Mouse (Mus musculus) liver, embryonic 13.5 days (tissue): Measurements from ENCODE around the gene Trak1. TPM values are rescaled to one million over a fixed set of nuclear protein-coding genes. Genes with fewer than 3 reads are reported as not detected.

ENCODE experiments used
- ATAC-seq: fragments of 200-750 bp; cut with Nextera tagmentation; 2 replicates; pipeline ENCODE4 v1.8.0; 2017; ENCODE audit warnings: low read depth, mild to moderate bottlenecking, moderate number of reproducible peaks, moderate library complexity
- DNase-seq: peaks from one replicate; pipeline ENCODE4 v3.0.0; 2022
- H3K27ac ChIP-seq: fragments of 300-500 bp; sonication (generic); 2 replicates; pipeline ENCODE4 v1.5.1; 2015; ENCODE audit warnings: moderate library complexity, mild to moderate bottlenecking, inconsistent platforms
- H3K27me3 ChIP-seq: fragments of 300-500 bp; sonication (generic); 2 replicates; pipeline ENCODE4 v1.6.1; 2015; ENCODE audit warnings: mild to moderate bottlenecking, inconsistent platforms
- H3K36me3 ChIP-seq: fragments of 300-500 bp; sonication (generic); 2 replicates; pipeline ENCODE4 v1.6.1; 2015; ENCODE audit warnings: mild to moderate bottlenecking, inconsistent platforms
- H3K4me1 ChIP-seq: fragments of 300-500 bp; sonication (generic); replicated peaks from 2 replicates; pipeline ENCODE4 v1.6.1; 2015; ENCODE audit warnings: inconsistent platforms
- H3K4me2 ChIP-seq: fragments of 300-500 bp; sonication (generic); 2 replicates; pipeline ENCODE4 v1.6.1; 2015; ENCODE audit warnings: inconsistent platforms, mild to moderate bottlenecking, moderate library complexity
- H3K4me3 ChIP-seq: fragments of 300-500 bp; sonication (generic); replicated peaks from 2 replicates; pipeline ENCODE4 v1.5.1; 2015; ENCODE audit warnings: mild to moderate bottlenecking, inconsistent platforms
- H3K9ac ChIP-seq: fragments of 300-500 bp; sonication (generic); 2 replicates; pipeline ENCODE4 v1.6.1; 2015; ENCODE audit warnings: mild to moderate bottlenecking, inconsistent platforms
- H3K9me3 ChIP-seq: fragments of 300-500 bp; sonication (generic); replicated peaks from 2 replicates; pipeline ENCODE4 v1.6.1; 2016; ENCODE audit warnings: inconsistent platforms
- WGBS: fragments of 180-500 bp; shearing (Covaris S2); methylation state at CpG from one replicate; pipeline ENCODE4 v1.1.7; 2015; ENCODE audit not compliant: insufficient replicate concordance; 5-methylcytosine and 5-hydroxymethylcytosine counted together
- polyA plus RNA-seq: library from polyadenylated mRNA; unstranded; fragments of >200 nt; fragmentation: Nextera tagmentation; extraction: Ambion mirVana; gene quantifications from 2 replicates; pipeline ENCODE4 v1.2.1, GENCODE M21; 2015

Gene Trak1
- polyA plus RNA-seq, 1 experiment from 2014 or later: 3.6 TPM

DNA sequence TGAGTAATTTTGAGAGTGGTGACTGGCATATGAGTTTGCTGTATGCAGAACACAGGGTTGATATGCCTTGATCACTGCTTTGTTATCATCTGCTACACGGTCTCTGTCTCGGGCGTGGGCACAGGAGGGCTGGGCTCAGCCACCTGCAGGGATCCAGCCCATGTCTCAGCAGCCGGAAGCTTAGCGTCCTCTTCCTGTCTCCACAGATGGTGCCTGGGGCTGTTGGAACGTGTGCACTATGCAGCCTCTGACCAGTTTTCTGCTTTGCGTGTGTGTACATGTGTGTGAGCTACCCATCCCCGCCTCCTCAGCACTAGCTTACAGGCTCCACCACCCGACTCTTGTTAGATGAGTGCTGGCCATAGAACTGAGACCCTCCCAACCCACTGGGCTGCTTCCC lies 63.7 kb downstream of the Trak1 start:
- H3K4me2 ChIP-seq: peak overlapping the region; percentile 60

DNA sequence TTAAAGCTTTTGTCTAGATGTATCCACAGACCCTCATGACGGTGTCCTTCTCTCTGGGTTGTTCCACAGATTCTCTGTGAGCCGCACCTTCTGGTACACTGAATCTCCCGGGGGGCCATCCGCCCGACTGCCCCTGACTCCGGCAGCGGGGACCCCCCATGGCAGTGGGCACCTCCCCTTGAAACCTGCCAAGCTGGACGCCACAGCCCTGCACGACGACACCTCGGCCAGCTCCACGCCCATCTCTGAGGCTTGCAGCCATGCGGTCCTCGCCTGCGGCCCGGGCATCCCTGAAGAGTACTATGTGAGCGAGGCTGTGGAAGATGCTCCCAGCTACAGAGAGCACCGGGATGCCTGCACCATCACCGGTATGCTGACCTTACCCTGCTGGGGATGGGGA lies 66.6 kb downstream of the Trak1 start:
- H3K27ac ChIP-seq: no peak overlapping the region
- no peaks in the 10 kb centered on the region for H3K36me3 ChIP-seq
- no peak overlapping the region for H3K9ac ChIP-seq
- DNase-seq (no peak), ATAC-seq (no peak)
- 85% methylated on average over 19 of the region's 19 CpGs for WGBS
- H3K9me3 ChIP-seq: no peaks in the 10 kb centered on the region
- no peaks in the 10 kb centered on the region for H3K27me3 ChIP-seq
- H3K4me3 ChIP-seq: no peak overlapping the region
- H3K4me2 ChIP-seq: no peak overlapping the region
- H3K4me1 ChIP-seq: peaks cover 39% of the 10 kb centered on the region

More for the DNA sequence above, 63.7 kb downstream of the Trak1 start:
- Histone ChIP-seq H3K36me3 (no peaks in the 10 kb centered on the region), H3K27ac (peak overlapping the region; percentile 84), H3K4me1 (peaks cover 26% of the 10 kb centered on the region), H3K9me3 (no peaks in the 10 kb centered on the region), H3K4me3 (peak overlapping the region; percentile 27), H3K27me3 (no peaks in the 10 kb centered on the region), H3K9ac (peak overlapping the region; percentile 60)
- ATAC-seq: peak; percentile 80
- DNase-seq: peak; percentile 29
- WGBS: 20% methylated on average over 9 of the region's 9 CpGs

DNA sequence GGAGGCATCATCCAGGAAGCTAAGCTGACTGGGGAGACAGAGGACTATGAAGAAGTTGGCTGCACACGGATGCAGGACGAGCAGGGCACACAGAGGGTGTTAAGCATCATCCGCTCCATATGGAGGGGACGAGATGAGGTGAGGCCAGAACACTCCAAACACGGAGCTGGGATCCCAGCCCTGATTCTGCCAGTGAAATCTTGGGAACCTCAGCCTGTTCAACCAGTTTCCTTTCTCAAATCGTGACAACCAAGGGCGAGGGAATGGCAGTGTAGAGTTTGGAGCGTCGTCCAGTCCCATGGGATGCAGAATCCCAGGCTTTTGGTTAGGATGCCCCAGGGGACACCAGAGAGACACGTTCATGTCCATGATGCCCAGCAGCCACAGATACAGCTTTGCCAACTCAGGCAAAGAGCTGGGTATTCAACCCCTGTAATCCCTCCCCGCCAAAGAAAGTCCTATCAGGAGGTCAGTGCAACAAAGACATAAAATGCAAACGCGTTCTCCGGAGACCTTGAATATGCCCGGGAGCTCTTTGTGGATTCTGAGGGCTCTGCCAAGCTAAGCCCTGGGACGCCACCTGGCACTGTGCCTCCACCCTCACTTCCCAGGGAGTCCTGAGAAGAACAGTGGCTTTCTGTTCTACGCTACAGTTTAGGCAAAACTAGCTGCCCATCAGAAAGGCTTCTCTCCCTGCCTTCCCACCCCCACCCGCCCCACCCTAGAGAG lies 69.0 kb downstream of the Trak1 start:
- no peak overlapping the region for H3K9ac ChIP-seq
- no peak overlapping the region for H3K27ac ChIP-seq
- ATAC-seq (no peak), DNase-seq (no peak)
- H3K27me3 ChIP-seq: no peaks in the 10 kb centered on the region
- no peak overlapping the region for H3K4me3 ChIP-seq
- H3K4me1 ChIP-seq: peaks cover 32% of the 10 kb centered on the region
- H3K4me2 ChIP-seq: no peak overlapping the region
- 75% methylated on average over 18 of the region's 18 CpGs for WGBS
- no peaks in the 10 kb centered on the region for H3K9me3 ChIP-seq
- H3K36me3 ChIP-seq: no peaks in the 10 kb centered on the region

DNA sequence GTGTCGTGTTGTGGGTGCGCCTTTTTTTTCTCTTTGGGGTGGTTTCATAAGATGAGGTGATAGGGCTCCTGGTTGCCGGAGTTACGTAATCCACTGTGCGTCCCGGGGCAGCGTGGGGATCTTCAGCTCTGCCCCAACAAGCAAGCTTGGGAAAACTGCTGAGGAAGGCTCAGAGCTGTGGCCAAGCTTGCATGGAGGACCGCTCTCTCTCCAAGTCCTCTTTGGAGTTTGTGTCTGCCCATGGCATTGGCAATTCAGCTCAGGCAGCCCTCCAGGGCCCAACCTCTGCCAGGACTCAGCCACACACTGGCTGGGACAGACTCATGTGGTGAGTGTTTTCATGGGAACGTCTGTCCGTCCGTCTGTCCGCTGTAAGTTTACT lies 69.6 kb downstream of the Trak1 start:
- Histone ChIP-seq H3K27me3 (no peaks in the 10 kb centered on the region), H3K9ac (no peak overlapping the region), H3K4me3 (no peak overlapping the region), H3K27ac (no peak overlapping the region), H3K36me3 (no peaks in the 10 kb centered on the region), H3K4me1 (peaks cover 37% of the 10 kb centered on the region), H3K4me2 (no peak overlapping the region), H3K9me3 (no peaks in the 10 kb centered on the region)
- no peak for ATAC-seq
- DNase-seq: no peak
- WGBS: 69% methylated on average over 12 of the region's 12 CpGs

GRCm38 (mm10) chr9:121369573-121369972 lies 72.3 kb downstream of the Trak1 start:
- Histone ChIP-seq H3K36me3 (no peaks in the 10 kb centered on the region), H3K4me2 (no peak overlapping the region), H3K9me3 (no peaks in the 10 kb centered on the region), H3K9ac (no peak overlapping the region), H3K4me1 (peaks cover 57% of the 10 kb centered on the region), H3K27ac (no peak overlapping the region), H3K27me3 (no peaks in the 10 kb centered on the region), H3K4me3 (no peak overlapping the region)
- DNase-seq (no peak), ATAC-seq (no peak)
- WGBS: 72% methylated on average over 6 of the region's 6 CpGs

DNA sequence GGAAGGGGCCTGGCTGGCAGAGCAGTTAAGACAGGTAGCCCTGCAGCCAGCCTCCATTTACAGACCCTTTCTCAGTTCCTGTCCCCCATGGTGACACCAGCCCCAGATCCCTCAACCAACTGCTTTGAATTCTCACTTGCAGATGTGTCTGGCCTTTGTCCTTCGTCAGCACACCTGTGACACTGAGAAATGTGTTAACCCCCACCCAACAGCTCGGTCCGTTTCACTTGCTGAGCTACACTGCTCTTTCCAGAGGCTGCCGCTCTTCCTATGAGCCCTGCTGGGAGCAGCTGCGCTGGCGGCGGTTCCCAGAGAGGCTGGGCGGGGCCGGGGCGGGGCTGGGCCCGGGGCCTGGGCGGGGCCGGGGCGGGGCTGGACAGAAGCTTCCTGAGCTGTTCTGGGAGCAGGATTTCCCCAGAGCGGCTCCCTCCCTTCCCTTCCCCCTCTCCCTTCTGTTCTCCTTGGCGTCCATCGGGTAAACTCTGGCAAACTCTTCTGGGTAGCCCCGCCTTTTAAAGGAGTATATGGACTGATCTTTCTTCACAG lies 74.1 kb downstream of the Trak1 start:
- WGBS: 4% methylated on average over 17 of the region's 18 CpGs
- H3K4me1 ChIP-seq: peaks cover 55% of the 10 kb centered on the region
- H3K27ac ChIP-seq: peak overlapping the region; percentile 55; the same call in 1 of the 2 replicates
- peak overlapping the region; percentile 60 for H3K9ac ChIP-seq
- H3K36me3 ChIP-seq: no peaks in the 10 kb centered on the region
- peak overlapping the region; percentile 40 for H3K4me3 ChIP-seq
- no peaks in the 10 kb centered on the region for H3K9me3 ChIP-seq
- ATAC-seq: peak; percentile 89
- DNase-seq: peak; percentile 40
- H3K27me3 ChIP-seq: no peaks in the 10 kb centered on the region
- peak overlapping the region; percentile 64 for H3K4me2 ChIP-seq

DNA sequence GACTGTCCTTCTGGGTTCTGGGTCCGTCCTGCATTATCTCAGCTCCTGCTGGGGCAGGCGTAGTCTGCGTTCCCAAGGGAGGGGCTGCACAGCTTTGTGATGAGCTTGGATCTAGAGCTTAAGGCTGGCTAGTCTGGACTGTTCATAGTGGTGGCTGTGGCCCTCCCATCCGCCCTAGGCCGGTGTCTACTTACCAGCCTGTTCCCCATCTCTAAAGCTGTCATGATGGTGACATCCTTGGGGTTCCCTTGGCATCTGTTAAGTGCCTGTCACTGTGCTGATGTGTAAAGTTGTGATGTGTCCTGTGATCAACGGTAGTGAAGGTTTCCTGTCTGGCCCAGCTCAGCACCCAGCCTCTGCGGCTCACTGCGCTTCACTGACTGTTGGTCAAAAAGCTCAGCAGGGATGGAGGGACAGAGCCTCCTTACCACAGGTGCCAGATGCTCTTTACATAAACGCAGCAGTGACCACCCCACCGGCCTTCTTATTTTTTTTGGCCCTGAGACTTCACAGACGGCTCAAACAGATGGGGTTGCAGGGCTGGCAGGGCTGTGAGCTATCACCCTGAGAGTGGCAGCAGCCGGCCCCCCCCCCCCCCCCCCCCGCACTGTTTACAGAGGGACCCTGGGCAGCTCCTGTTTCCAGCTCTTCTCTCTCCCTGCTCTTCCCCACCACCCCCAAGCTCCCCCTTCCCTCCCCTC lies 74.8 kb downstream of the Trak1 start:
- H3K9me3 ChIP-seq: no peaks in the 10 kb centered on the region
- peak overlapping the region; percentile 55 for H3K27ac ChIP-seq
- H3K4me3 ChIP-seq: peak overlapping the region; percentile 40
- peaks cover 49% of the 10 kb centered on the region for H3K4me1 ChIP-seq
- no peaks in the 10 kb centered on the region for H3K36me3 ChIP-seq
- no peaks in the 10 kb centered on the region for H3K27me3 ChIP-seq
- DNase-seq (no peak), ATAC-seq (peak; percentile 56)
- no peak overlapping the region for H3K9ac ChIP-seq
- peak overlapping the region; percentile 64 for H3K4me2 ChIP-seq
- 28% methylated on average over 11 of the region's 13 CpGs for WGBS

GRCm38 (mm10) chr9:121373107-121373506 lies 75.8 kb downstream of the Trak1 start:
- 70% methylated on average over 13 of the region's 13 CpGs for WGBS
- Histone ChIP-seq H3K27me3 (no peaks in the 10 kb centered on the region), H3K9ac (no peak overlapping the region), H3K9me3 (no peaks in the 10 kb centered on the region), H3K4me3 (no peak overlapping the region), H3K36me3 (no peaks in the 10 kb centered on the region), H3K27ac (no peak overlapping the region), H3K4me1 (peaks cover 45% of the 10 kb centered on the region), H3K4me2 (no peak overlapping the region)
- no peak for ATAC-seq
- no peak for DNase-seq

- ATAC-seq (no peak), DNase-seq (no peak)
- no peak overlapping the region for H3K4me2 ChIP-seq
- H3K27ac ChIP-seq: no peak overlapping the region
- H3K9ac ChIP-seq: no peak overlapping the region
- no peaks in the 10 kb centered on the region for H3K36me3 ChIP-seq
- H3K4me3 ChIP-seq: no peak overlapping the region
- H3K27me3 ChIP-seq: no peaks in the 10 kb centered on the region
- 60% methylated on average over 4 of the region's 4 CpGs for WGBS
- no peaks in the 10 kb centered on the region for H3K9me3 ChIP-seq
- peaks cover 41% of the 10 kb centered on the region for H3K4me1 ChIP-seq
Measured at GRCm38 (mm10) chr9:121373512-121373911, 76.2 kb downstream of the Trak1 start.

GRCm38 (mm10) chr9:121374076-121374863 lies 77.0 kb downstream of the Trak1 start:
- Histone ChIP-seq H3K4me3 (no peak overlapping the region), H3K4me1 (peaks cover 41% of the 10 kb centered on the region), H3K27ac (no peak overlapping the region), H3K9ac (no peak overlapping the region), H3K36me3 (no peaks in the 10 kb centered on the region), H3K27me3 (no peaks in the 10 kb centered on the region), H3K4me2 (no peak overlapping the region), H3K9me3 (no peaks in the 10 kb centered on the region)
- ATAC-seq (no peak), DNase-seq (peak; percentile 47)
- 37% methylated on average over 9 of the region's 9 CpGs for WGBS

DNA sequence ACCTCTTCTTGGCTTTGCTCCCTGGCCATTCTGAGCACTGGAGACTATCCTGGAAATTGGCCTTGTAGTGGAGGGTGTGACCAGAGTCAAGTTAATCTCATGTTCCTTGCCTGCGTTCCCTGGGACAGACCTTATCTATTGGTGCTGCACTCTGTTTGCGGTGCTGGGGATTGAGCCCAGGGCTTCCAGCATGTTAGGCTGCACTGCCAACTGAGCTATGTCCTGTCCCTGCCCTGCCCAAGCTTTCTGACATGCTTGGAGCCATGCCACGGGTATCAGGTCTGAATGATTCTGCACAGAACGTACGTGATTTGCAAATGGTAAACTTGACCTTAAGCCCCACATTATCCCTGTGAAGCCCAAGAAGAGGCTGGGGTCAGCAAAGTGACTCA lies 77.6 kb downstream of the Trak1 start:
- H3K27ac ChIP-seq: no peak overlapping the region
- ATAC-seq: no peak
- WGBS: 79% methylated on average over 5 of the region's 5 CpGs

More for the DNA sequence above, 77.6 kb downstream of the Trak1 start:
- no peaks in the 10 kb centered on the region for H3K27me3 ChIP-seq
- no peaks in the 10 kb centered on the region for H3K9me3 ChIP-seq
- no peak overlapping the region for H3K4me3 ChIP-seq
- peaks cover 38% of the 10 kb centered on the region for H3K4me1 ChIP-seq
- no peak overlapping the region for H3K4me2 ChIP-seq
- H3K36me3 ChIP-seq: no peaks in the 10 kb centered on the region
- DNase-seq: no peak
- no peak overlapping the region for H3K9ac ChIP-seq
